Mouse (Mus musculus) common myeloid progenitor, adult 5-6 weeks (primary cell): ENCODE measurements at regions not wholly inside any gene's neighbourhood (a gene's known extent, or its start where the extent isn't known, plus 50 kb on each side); places are given as distances from the start of the nearest gene placed in this dataset.

ENCODE experiments used
- ATAC-seq: replicated peaks from 2 replicates; pipeline ENCODE4 v1.8.0; 2016; ENCODE audit warnings: low read depth, mild to moderate bottlenecking, moderate TSS enrichment, inconsistent platforms; ENCODE audit not compliant: poor library complexity, severe bottlenecking

GRCm38 (mm10) chr1:132820136-132820535, 59.9 kb upstream of the Lrrn2 start:
- ATAC-seq: no peak

- no peak for ATAC-seq
Observed at GRCm38 (mm10) chr1:132818296-132818695, 61.8 kb upstream of the Lrrn2 start.

- no peak for ATAC-seq
Observed at GRCm38 (mm10) chr1:132817366-132817765, 62.7 kb upstream of the Lrrn2 start.

GRCm38 (mm10) chr1:132805543-132805942, 63.9 kb upstream of the Nfasc start:
- ATAC-seq: no peak

- peak; percentile 76 for ATAC-seq
Observed at GRCm38 (mm10) chr1:132803842-132804241, 62.2 kb upstream of the Nfasc start.

- no peak; the same call in 1 of the 2 replicates for ATAC-seq
Observed at GRCm38 (mm10) chr1:132802380-132802779, 60.8 kb upstream of the Nfasc start.

- no peak for ATAC-seq
Observed at GRCm38 (mm10) chr1:132800285-132800684, 58.7 kb upstream of the Nfasc start.

- peak; percentile 24; the same call in 1 of the 2 replicates for ATAC-seq
Observed at GRCm38 (mm10) chr1:132799258-132799657, 57.7 kb upstream of the Nfasc start.

GRCm38 (mm10) chr1:132794462-132794861, 52.9 kb upstream of the Nfasc start:
- peak; percentile 70 for ATAC-seq
